Mouse (Mus musculus): Measurements from ENCODE around the gene Gm13287.
"Not testable (repeated sequence)": the region's sequence is repeated elsewhere in the genome, so short reads cannot be mapped to it uniquely, and the experiment has no call there.

DNA sequence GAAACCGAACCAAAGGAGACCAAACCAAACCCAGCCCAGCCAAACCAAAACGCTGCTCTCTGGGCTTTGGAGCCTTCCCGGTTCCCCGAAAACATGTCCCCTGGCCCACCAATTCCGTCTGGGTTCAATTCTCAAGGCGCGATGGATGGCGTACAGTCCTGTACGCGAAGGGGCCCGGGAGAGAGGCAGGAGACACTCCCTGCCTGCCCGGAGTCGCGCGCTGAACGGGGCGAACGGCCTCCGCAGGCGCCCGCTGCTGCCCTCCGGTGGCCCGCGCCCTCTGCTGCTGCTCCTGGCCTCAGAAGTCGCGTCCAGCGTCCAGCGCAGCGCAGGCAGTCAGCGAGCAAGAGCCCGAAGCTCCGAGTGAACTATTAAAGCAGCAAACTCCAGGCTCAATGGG lies 29.5 kb upstream of the Gm13287 start, which contains the start of gene Gm13290:
- not testable (repeated sequence) for TF ChIP-seq MAX (IDR thresholded peaks at IDR 0.05); MYOG (IDR thresholded peaks at IDR 0.05; ENCODE audit: control insufficient read depth, extremely low read depth, insufficient read length); USF1 (IDR thresholded peaks at IDR 0.05; ENCODE audit: low read depth); CTCF (IDR thresholded peaks at IDR 0.05; ENCODE audit: control insufficient read depth, insufficient read depth, insufficient read length)

All from C2C12 (cell line).